Mouse (Mus musculus) granulocyte monocyte progenitor cell, adult 5-6 weeks (primary cell): ENCODE results near the gene Serpinb9. TPM values are rescaled to one million over a fixed set of nuclear protein-coding genes. Genes with fewer than 3 reads are reported as not detected.
"Not testable (repeated sequence)": the region's sequence is repeated elsewhere in the genome, so short reads cannot be mapped to it uniquely, and the experiment has no call there.

Experiments
- ATAC-seq: replicated peaks from 2 replicates; pipeline ENCODE4 v1.8.0; 2016; ENCODE audit warnings: mild to moderate bottlenecking, moderate TSS enrichment, inconsistent platforms; ENCODE audit not compliant: poor library complexity, severe bottlenecking
- total RNA-seq, 2 experiments: library from RNA; stranded (forward) in 1 of 2; stranded (reverse) in 1 of 2; fragments of 200-712, 200-1000 nt in 1 of 2; fragments of >200 nt in 1 of 2; fragmentation: Nextera tagmentation in 1 of 2; gene quantifications; 2 replicates each; pipeline ENCODE4 v1.2.3; 2014 to 2017

Serpinb9 gene
- total RNA-seq (2014; fragmentation: Nextera tagmentation) (4.8 and 5.0 TPM in 2 replicates), total RNA-seq (2017) (3.2 and 4.2 TPM in 2 replicates)

DNA sequence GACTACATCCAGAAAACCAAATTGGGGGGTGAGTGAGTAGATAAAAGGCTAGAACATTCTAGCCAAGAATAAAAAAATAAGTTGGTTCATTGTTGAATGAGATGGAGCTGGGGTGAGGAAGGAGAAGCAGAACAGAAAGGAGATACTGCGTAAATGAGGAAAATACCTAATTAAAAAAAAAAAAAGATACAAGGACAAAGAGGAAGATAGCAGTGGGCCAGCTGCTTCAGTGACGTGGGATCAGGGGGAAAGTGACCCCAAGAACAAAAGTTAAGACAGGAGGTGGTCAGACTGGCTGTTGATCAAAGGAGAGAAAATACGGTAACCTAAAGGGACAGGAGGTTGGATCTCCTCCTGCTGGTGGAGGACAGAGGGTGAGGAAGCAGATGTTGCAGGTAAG lies at the start of gene Serpinb9:
Gene Serpinb9 (plus strand): TSS at position 301 of the 400 bp plus-strand sequence.
- ATAC-seq, result no peak

DNA sequence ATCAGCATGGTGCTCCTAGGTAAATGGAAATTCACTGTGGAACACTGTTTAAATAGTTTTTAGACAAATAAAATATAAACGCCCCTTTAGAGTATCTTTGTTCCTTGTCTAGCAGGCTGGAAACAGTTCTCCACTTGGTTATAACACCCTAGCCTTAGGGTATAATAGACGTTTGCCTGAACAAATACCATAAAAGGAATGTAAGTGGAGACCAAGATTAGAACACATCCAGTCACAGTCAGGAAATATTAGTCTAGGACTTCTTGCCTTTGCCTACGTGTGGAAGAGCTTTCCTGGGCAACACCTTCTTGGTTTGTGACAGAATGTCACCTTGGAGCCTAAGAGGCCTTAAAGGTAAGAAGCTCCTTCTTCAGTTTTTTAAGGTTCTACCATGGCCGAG lies 46.5 kb upstream of the Serpinb9 start:
- ATAC-seq, result no peak

DNA sequence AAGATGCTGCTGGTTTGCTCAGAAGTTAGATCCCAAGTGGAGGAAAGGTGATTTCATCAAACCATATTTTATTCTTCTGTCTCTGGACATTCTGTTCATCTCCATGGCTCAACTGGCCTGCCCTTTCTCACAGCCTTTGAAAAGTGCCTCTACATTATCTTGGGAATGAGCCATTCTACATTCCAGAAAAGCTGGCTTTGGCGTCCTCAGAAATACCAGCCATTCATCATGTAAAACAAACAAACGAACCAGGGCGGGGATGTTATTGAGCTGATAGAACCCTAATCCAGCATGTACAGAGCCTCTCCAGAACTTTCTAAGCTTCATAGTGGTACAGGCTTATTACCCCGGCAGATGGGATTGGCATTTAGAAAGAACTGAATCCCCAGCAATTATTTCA lies 45.1 kb upstream of the Serpinb9 start:
- no peak for ATAC-seq

DNA sequence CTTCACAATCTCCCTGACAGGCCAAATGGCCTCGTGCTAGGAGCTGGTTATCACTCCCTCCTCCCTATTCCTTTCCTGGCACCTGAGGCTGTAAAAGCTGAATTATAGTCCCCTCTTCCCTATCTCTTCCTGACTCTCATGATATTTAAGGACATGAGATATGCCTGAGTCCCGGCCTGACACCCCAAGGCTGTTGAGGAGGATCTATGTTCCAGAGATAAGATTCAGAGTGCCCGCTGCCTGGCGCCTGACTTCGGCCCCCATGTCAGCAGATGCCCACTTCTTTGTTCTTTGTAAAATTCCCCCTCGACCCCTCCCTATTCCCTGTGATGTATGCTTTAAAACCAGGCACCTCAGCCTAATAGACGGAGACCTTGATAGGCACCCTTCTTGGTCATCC lies 44.5 kb upstream of the Serpinb9 start:
- ATAC-seq, result not testable (repeated sequence)

DNA sequence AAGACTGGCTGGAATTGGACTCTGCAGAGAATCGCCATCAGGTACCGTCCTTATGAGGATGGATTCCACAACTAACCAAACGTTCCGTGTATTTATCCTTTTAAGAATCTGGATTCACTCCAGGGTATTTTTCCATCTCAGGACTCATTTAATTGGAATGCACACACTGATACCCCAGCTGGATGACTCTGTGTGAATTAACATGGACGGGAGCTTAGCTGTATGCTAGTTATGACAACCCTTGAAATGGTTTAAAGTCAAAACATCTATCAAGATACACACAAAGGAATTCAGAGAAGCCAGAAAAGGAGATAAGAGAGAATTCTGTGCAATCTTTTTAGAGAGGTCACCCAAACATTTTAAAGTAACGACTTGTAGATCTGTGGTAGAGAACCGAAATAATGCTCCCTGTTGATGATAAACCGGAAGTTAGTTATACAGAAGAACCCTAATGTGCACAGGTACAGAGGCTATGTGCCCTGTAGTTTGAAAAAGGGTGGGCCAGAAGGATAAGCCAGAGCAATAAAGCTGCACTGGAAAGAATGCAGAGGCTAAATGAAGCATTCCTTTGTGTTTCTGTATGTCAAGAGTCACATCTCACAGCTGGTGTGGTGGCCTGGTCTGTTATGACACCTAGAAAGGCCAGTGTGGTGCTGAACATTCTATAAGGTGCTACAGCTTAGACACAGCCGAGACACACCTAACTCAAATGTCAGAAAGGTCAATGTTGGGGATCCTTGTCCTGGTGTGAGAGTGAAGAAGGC lies 38.9 kb upstream of the Serpinb9 start:
- no peak for ATAC-seq

DNA sequence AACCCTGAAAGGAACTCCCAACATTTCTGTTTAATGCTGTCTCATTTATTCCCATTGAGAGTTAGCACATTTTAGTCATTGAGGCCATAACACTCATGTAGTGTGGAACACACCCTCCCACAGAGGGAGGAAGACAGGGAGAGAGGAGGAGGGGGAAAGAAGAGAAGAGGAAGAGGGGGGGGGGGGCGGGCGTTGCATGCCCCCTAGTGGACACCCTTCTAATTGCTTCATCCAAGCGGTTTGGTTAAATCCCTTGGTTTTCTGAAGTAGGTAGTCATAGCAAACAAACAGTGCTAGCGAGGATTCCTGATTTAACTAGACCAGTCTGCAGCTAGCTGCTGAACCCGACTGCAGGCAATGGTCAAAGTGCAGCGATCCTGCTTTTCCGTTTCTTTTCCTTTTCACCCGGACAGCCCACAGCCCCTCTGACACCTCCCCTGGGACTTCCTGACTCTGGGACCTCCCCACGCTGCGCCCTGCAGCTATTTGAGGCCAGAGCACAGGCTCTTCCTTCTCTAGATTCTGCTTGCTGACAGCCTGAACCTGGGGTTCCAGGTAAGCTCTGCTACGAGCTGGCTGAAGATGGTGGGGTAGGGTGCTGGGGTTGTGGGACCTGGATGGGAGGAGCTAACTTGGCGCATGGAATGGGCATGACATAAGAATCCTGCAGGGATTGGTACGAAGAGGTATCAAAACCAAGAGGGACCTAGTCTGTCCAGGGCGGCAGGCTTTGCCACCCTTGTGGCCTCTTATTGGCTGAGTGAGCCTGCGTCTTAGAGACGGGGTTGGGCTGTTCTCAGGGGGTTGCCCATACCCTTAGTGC lies 37.9 kb upstream of the Serpinb9 start, which contains the start of gene Serpinb6b:
Gene Serpinb6b (plus strand): TSS at position 221 of the 823 bp plus-strand sequence.
- ATAC-seq, result peak; percentile 65

DNA sequence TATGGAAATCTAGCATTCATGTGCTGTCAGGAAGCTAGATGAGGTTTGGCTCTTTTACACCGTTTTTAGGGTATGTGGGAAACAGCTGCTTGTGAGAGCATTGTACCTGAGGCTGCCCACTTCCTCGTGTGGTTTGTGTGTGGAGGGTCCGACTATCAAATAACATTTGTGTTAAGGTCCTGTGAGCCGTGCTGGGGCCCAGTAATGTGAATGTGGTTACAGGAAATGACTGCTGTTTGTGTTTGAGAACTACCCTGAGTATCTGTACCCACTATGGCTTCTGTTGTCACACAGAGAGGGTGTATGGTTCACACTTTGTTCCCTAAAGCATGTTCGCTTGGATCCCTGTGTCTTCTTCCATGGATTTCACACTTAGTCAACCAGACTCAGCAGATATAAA lies 36.9 kb upstream of the Serpinb9 start:
- peak; percentile 34 for ATAC-seq

DNA sequence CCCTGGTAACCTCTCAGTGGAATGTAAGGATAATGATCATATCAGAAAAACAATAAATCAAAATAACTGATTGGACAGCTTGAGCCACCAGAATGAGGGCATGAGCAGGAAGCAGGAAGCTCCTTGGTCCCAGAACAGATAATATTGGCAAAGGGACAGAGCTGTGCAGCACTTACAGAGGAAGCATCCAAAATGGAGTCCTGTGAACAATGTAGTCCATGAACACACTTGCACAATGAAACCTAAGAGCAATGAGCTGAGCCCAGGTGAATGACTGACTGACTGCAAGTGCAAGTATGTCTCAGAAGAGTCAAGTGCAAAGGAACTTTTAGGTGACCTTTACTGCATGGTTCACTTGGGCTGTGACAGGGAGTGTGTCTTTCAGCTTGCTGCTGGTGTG lies 35.8 kb upstream of the Serpinb9 start:
- no peak for ATAC-seq

DNA sequence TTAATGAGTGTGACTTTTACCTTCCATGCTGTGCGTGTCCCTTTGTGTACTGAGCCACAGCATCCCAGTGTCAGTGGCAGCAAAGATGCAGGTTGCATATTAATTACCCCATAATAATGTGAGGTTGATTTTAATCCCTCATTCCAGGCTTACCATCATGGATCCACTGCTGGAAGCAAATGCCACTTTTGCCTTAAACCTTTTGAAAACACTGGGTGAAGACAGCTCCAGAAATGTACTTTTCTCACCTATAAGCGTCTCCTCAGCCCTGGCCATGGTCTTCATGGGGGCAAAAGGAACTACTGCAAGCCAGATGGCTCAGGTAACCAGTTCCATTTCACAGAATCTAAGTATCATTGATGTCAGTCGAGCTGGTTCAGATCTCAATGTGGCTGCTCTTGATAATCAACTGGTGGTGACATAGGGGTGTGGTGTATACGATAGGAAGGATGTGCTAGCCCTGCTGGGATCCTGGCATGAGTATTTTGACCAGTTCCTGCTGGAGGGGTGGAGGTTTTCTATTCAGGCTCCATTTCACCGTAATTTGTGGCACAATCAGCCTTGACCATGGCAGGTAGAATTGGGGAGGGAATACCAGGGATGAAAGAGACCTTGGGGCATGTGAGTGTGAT lies 34.6 kb upstream of the Serpinb9 start:
- ATAC-seq, result no peak

DNA sequence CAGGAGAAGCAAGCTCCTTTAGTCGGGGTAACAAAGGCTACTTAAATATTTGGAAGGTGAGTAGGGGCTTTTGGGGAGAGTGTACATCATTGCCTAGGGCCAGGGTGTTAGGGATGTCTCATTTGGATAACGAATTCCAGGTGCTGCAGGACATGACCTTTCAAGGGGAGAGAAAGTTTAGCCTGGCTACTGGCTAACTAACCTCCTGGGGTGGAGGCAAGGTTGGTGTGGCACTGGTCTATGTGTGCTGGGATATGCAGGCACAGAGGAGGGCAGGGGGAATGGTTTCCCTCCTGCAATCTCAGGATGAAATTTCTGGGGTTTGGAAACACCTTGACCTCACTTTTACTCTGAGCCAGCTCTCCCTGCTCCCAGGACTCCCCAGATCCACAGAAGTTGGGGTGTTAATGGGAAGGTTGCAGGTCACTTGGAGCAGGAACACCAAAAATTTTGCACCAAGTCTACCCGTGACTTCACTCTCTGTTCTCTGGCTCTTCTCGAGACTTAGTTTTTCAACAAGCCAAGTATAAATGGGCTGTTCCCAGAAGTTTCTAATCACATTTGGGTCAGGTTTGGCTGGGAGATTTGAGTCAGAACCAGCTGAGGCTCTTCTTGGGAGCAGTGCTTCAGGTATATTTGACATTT lies 33.9 kb upstream of the Serpinb9 start:
- ATAC-seq, result no peak

DNA sequence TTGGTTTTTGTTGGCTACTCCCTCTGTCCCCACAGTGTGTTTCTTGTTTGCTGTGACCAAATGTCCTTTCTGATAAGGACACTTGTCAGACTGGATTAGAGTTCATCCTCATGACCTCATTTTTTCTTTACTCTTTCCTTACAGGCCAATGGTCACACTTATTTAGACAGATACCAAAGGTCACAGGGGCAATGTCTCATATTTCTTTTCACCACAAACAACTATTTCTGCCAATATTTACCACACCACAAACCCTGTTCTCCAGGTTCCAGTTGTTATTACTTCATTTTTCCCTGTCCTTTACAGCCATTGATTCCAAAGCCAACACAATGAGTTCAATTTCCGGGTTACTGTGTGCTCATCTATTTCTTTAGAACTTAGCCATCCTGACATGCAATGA lies 33.4 kb upstream of the Serpinb9 start:
- ATAC-seq, result no peak

DNA sequence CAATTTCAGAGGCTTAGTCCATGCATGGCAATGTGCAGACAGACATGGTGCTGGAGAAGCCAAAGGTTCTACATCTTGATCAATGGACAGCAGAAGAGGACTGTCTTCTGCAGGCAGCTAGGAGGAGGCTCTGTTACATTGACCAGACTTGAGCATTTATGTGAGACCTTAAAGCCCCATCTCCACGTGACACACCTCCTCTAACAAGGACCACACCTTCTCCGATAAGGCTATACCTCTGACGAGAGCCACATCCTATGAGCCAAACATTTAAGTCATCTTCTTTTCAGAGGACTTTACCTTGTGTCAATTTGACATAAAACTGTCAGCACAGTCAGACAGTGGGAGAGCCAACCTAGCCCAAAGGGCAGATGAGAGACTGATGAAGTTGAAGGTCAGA lies 32.3 kb upstream of the Serpinb9 start:
- ATAC-seq, result no peak

DNA sequence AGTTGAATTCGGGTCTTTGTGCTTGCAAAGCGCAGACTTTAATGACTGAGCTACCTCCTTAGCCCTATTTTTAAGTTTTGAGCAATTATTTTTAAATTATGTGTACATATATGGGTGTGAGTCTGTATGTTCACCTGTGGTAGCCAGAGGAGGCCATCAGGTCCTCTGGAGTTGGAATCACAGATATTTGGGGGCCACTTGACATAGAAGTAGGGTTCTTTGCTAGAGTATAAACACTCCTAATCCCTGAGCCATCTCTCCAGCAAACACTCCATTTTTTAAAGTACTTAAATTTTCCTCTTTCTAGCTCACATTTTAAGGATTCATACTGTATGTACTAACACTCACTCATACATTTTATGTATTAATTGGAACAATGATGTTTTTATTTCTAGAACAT lies 28.8 kb upstream of the Serpinb9 start:
- ATAC-seq, result no peak

DNA sequence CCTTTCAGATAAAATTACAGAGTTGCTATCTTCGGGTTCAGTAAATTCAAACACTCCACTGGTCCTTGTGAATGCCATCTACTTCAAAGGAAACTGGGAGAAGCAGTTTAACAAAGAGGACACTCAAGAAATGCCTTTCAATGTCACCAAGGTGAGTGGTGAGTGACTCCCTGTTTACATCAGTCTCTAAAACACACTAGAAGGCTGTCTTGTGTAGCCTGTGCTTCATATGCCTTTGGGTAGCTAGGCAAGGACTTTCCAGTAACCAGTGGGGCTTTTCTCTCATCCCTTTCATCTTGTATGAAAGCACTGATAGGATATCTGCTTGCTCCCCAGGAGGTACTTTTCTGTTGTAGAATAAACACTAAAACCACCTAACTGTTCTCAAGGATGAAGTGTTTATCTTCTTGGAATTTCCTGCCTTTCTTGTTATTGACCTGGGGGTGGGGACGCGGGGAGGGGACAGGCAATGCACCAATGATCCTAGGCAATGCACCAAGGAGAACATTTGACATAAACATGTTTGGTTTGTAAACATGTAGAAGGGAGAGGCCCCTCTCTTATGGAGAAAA lies 28.1 kb upstream of the Serpinb9 start:
- no peak for ATAC-seq

DNA sequence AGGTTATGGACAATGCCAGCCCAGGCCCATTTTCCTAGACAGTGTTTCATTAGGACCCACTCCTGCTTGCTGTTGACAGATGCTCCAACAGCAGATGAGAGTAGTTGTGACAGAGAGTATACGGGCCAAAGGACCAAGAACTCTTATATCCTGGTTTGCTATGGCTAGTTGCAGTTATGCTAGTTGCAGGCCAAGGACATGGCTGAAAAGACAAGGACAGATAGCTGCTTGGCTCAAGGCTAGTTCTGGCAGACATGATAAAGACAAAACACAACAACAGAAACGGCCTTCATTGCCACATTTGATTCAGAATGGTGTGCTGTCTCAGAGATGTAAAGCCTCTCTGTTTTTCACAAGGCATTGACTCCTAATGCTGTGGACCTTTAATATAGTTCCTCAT lies 27.3 kb upstream of the Serpinb9 start:
- no peak for ATAC-seq

DNA sequence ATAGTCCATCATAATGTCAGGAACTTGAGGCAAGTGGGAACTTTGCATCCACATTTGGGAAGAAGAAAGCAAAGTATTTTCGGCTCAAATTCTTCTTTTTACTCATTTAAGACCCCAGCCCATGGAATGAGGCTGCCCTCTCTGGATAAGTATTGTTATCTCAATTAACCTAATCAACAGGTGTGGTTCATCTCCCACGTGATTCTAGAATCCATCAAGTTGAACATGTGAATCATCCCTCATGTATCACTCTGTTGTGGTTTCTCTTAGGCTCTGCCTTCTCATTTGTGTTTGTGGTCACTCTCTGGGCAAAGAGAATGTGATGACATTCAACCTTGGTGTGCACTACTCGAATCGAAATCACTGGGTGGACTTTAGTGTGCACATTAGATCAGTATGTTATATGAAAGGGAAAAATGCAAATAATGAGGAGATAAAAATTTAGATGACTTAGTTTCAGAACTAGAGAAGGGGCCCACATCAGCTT lies 20.5 kb upstream of the Serpinb9 start:
- no peak for ATAC-seq

DNA sequence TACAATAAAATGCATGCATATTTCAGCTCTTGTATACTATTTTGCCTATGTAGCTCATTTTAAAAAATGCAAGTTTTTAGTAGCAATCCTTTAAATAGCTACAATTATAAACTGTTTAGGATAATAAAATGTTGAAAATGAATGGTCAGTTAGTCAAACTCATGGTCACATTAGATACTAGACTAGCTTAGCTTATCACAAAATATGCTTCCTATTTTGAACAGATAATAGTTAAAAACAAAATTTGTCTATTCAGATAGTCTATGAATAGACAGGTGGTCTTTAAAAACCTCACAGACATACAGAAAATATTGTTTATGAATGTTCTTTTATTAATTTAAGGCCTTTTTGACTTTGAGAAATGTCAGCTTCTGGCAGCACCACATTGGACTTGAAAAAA lies 16.8 kb upstream of the Serpinb9 start:
- no peak for ATAC-seq

DNA sequence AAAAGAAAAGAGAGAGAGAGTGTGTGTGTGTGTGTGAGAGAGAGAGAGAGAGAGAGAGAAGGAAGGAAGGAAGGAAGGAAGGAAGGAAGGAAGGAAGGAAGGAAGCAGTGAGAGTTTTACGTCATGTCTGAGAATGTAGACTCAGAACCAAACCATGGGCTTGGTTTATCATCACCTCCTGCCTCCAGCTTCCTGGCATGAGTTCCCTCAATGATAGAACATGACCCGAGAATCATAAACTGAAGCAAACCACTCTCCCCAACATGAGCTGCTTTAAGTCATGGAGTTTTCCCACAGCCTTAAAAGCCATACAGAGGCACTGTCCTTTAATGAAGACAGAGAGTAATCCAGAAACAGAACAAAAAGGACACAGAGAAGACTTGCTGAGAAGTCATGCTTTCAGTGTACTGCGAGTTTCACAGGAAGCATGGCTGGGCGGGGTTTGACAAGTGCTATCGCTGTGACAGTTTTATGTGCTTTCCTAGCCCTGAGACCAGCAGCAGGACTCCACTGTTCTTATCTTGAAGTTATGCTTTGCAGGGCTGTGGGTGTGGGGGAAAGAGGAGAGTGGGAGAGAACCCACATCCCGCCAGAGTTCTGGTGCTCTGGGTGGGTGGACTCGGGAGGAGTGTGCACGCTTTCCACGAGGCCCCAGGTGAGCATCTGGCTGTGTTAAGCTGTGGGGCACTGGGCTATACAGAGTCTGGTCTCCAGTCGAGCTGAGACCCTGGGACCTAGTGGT lies 9.7 kb upstream of the Serpinb9 start:
- peak; percentile 5; the same call in 1 of the 2 replicates for ATAC-seq

DNA sequence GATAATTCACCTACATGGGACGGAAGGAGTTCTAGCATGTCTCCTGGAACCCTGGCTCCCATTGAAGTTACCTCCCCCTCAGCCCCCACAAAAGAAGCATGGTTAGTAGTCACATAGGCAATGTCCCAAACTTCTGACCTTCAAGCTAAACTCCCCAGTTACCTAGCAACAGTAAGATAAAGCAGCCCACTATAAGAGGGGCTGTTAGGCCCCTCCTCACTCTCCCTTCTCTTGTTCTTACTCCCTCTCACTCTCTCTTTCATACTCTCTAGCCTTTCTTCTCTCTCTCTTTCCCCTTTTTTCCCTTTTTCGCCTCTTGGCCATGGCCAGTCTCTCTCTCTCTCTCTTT lies 9.2 kb upstream of the Serpinb9 start:
- no peak for ATAC-seq
